Mouse (Mus musculus) embryonic facial prominence, embryonic 13.5 days (tissue): ENCODE results near the gene Proser2. TPM values are rescaled to one million over a fixed set of nuclear protein-coding genes. Genes with fewer than 3 reads are reported as not detected.

Source experiments
- ATAC-seq: fragments of 200-750 bp; cut with Nextera tagmentation; 2 replicates; pipeline ENCODE4 v1.8.0; 2017; ENCODE audit warnings: low read depth; ENCODE audit not compliant: insufficient number of reproducible peaks, insufficient read depth, low FRiP score, low TSS enrichment
- H3K27ac ChIP-seq: fragments of 300-500 bp; sonication (generic); 2 replicates; pipeline ENCODE4 v1.5.1; 2015; ENCODE audit warnings: moderate library complexity, mild to moderate bottlenecking, inconsistent platforms
- H3K27me3 ChIP-seq: fragments of 300-500 bp; sonication (generic); 2 replicates; pipeline ENCODE4 v1.6.1; 2015; ENCODE audit warnings: mild to moderate bottlenecking, inconsistent platforms
- H3K36me3 ChIP-seq: fragments of 300-500 bp; sonication (generic); 2 replicates; pipeline ENCODE4 v1.6.1; 2015; ENCODE audit warnings: mild to moderate bottlenecking, inconsistent platforms
- H3K4me1 ChIP-seq: fragments of 300-500 bp; sonication (generic); 2 replicates; pipeline ENCODE4 v1.6.1; 2015; ENCODE audit warnings: inconsistent platforms
- H3K4me2 ChIP-seq: fragments of 300-500 bp; sonication (generic); 2 replicates; pipeline ENCODE4 v1.6.1; 2015; ENCODE audit warnings: moderate library complexity, mild to moderate bottlenecking, inconsistent platforms
- H3K4me3 ChIP-seq: fragments of 300-500 bp; sonication (generic); 2 replicates; pipeline ENCODE4 v1.5.1; 2015; ENCODE audit warnings: mild to moderate bottlenecking, inconsistent platforms
- H3K9ac ChIP-seq: fragments of 300-500 bp; sonication (generic); 2 replicates; pipeline ENCODE4 v1.6.1; 2015; ENCODE audit warnings: mild to moderate bottlenecking, inconsistent platforms
- H3K9me3 ChIP-seq: fragments of 300-500 bp; sonication (generic); 2 replicates; pipeline ENCODE4 v1.6.1; 2016; ENCODE audit warnings: inconsistent platforms
- WGBS: fragments of 180-500 bp; shearing (Covaris S2); methylation state at CpG from one replicate; pipeline ENCODE4 v1.1.7; 2015; ENCODE audit warnings: mixed read lengths; 5-methylcytosine and 5-hydroxymethylcytosine counted together
- polyA plus RNA-seq: library from polyadenylated mRNA; unstranded; fragments of >200 nt; fragmentation: Nextera tagmentation; extraction: Ambion mirVana; gene quantifications from 2 replicates; pipeline ENCODE4 v1.2.1, GENCODE M21; 2015

Gene Proser2
- polyA plus RNA-seq, 1 experiment from 2014 or later, result 9.4 TPM

DNA sequence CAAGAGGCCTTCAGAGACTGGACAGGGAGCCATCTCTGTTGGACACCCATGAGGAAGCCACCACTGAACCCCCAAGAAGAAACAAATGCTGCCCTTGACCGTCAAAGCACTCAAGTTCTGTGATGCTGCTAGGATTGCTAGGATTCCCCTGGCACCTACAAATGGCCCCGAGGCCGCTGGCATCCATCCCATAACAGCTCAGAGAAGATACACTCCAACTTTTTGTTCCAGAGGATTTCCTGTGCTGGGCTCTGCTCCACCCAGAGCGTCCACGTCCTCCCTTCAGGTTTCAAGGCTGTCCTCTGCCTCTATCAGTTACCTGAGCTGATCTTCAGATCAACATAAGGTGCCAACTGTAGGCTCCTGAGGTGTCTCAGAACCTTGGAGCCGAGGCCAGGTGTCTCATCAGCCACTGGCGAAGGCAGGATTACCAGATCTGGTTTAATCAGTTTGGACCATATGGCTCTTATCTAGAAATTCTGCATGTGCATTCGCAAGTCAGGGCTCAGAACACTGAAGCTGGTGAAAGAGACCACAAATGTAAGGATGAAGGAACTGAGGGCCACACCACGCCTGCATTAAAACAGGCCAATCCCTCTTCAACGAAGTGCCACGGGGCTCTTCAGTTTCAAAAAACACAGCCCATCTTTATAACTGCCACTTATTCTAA lies 1.7 kb downstream of the Proser2 start:
- no peak overlapping the region for H3K9ac ChIP-seq
- peaks cover 8% of the 10 kb centered on the region; the same call in 1 of the 2 replicates for H3K4me1 ChIP-seq
- H3K36me3 ChIP-seq, result no peaks in the 10 kb centered on the region
- H3K27me3 ChIP-seq, result peaks cover 30% of the 10 kb centered on the region
- peak overlapping the region; percentile 1; the same call in 1 of the 2 replicates for H3K4me3 ChIP-seq
- H3K9me3 ChIP-seq, result no peaks in the 10 kb centered on the region
- ATAC-seq, result no peak
- H3K27ac ChIP-seq, result no peak overlapping the region
- 79% methylated on average over 11 of the region's 11 CpGs for WGBS
- peak overlapping the region; percentile 91 for H3K4me2 ChIP-seq

DNA sequence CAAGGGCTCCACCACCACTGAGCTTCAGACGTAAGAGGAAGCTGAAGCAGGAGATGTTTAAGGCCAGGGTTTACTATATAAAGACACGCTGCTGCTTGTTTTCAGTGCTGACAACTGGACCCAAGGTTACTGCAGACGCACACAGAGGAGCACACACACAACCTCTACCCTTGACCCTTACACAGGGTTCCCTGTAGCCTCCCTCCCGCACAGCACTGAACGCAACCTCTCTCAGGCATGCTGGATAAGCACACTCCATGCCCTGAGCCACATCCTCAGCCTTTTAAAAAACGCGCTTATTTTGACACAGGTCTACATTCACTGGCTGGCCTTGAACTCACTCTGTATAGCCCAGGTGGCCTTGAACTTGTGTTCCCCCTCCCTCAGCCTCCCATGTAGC lies 7.0 kb downstream of the Proser2 start:
- Histone ChIP-seq H3K36me3 (no peaks in the 10 kb centered on the region), H3K4me1 (peaks cover 4% of the 10 kb centered on the region; the same call in 1 of the 2 replicates), H3K27ac (no peak overlapping the region), H3K4me2 (no peak overlapping the region), H3K9me3 (no peaks in the 10 kb centered on the region), H3K27me3 (peaks cover 7% of the 10 kb centered on the region), H3K4me3 (no peak overlapping the region), H3K9ac (no peak overlapping the region)
- 83% methylated on average over 7 of the region's 7 CpGs for WGBS
- ATAC-seq, result no peak

DNA sequence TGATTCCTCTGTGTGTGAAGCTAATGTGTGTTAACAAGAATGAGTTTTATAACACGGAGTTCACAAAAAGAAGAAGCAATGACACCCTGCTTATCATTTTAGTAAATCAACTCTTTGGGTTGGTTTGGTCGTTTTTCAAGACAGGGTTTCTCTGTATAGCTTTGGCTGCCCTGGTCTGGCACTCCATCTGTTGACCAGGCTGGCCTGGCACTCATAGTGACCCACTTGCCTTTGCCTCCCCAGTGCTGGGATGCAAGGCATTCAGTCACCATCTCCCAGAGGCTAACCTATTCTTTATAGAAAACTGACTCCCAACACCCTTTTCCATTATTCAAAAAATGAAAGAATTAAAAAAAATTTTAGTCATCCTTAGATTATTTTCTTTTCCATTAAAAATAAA lies 8.9 kb downstream of the Proser2 start:
- no peaks in the 10 kb centered on the region for H3K27me3 ChIP-seq
- no peak overlapping the region for H3K27ac ChIP-seq
- 0 out of 2 replicates have a peak, but pooled peaks cover 3% of the 10 kb centered on the region for H3K4me1 ChIP-seq
- no peaks in the 10 kb centered on the region for H3K9me3 ChIP-seq
- no peak overlapping the region for H3K4me2 ChIP-seq
- 69% methylated on average over 2 of the region's 2 CpGs for WGBS
- no peaks in the 10 kb centered on the region for H3K36me3 ChIP-seq
- H3K4me3 ChIP-seq, result no peak overlapping the region
- no peak for ATAC-seq
- H3K9ac ChIP-seq, result no peak overlapping the region

- Histone ChIP-seq H3K9ac (no peak overlapping the region), H3K27me3 (no peaks in the 10 kb centered on the region), H3K9me3 (no peaks in the 10 kb centered on the region), H3K4me3 (no peak overlapping the region), H3K4me2 (no peak overlapping the region), H3K4me1 (no peaks in the 10 kb centered on the region), H3K36me3 (no peaks in the 10 kb centered on the region), H3K27ac (no peak overlapping the region)
- 80% methylated on average over 10 of the region's 10 CpGs for WGBS
- ATAC-seq, result no peak; the same call in 1 of the 2 replicates
Observed at GRCm38 (mm10) chr2:6118246-6118645, 11.8 kb downstream of the Proser2 start.

- H3K27me3 ChIP-seq, result no peaks in the 10 kb centered on the region
- no peak overlapping the region for H3K4me2 ChIP-seq
- H3K36me3 ChIP-seq, result no peaks in the 10 kb centered on the region
- no peak overlapping the region for H3K9ac ChIP-seq
- no peaks in the 10 kb centered on the region for H3K4me1 ChIP-seq
- WGBS, result 88% methylated on average over 12 of the region's 12 CpGs
- H3K9me3 ChIP-seq, result no peaks in the 10 kb centered on the region
- H3K27ac ChIP-seq, result no peak overlapping the region
- H3K4me3 ChIP-seq, result no peak overlapping the region
- ATAC-seq, result no peak
Observed at GRCm38 (mm10) chr2:6113792-6114191, 16.2 kb downstream of the Proser2 start.

GRCm38 (mm10) chr2:6112619-6113018 lies 17.4 kb downstream of the Proser2 start:
- no peak for ATAC-seq
- Histone ChIP-seq H3K9ac (no peak overlapping the region), H3K9me3 (no peaks in the 10 kb centered on the region), H3K27ac (no peak overlapping the region), H3K4me1 (no peaks in the 10 kb centered on the region), H3K4me3 (no peak overlapping the region), H3K27me3 (no peaks in the 10 kb centered on the region), H3K36me3 (no peaks in the 10 kb centered on the region), H3K4me2 (no peak overlapping the region)
- WGBS, result 71% methylated on average over 4 of the region's 4 CpGs

DNA sequence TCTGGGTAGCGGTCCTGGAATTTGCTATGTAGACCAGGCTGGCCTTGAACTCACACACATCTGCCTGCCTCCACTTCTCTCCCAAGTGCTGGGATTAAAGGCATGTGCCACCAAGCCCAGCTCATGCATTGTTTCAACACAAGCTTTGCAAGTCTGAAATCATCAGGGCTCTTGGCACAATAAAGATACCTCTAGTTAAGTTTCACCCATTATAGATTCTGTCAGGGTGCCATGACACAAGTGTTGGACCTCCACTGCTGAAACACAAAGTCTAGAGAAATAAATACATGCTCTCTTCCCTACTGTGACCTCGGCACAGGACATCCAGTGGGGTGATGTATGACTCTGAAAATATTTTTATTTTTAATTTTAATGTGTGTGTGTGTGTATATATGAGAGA lies 24.6 kb downstream of the Proser2 start:
- peaks cover 7% of the 10 kb centered on the region for H3K4me1 ChIP-seq
- WGBS, result 91% methylated on average over 2 of the region's 2 CpGs

DNA sequence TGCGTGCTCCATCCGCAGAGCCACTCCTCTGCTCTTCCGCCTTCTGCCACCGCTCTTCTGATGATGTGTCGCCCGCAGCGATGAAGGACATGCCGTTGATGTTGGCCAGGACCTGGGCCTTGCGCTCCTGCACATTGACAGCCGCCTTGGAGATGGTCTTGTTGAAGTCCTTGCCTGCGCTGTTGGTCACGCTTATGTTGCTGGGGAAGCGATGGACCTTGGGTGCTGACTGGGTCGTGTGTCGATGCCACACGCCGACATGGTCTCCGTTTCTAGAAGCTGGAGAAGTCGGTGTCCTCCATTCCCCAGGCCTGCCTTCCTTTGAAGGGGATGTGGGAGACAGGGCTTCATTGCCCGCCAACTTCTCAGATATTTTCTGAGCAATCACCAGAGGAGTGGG lies 29.3 kb downstream of the Proser2 start:
- Histone ChIP-seq H3K36me3 (no peaks in the 10 kb centered on the region), H3K27me3 (peaks cover 24% of the 10 kb centered on the region), H3K4me1 (peaks cover 23% of the 10 kb centered on the region), H3K9ac (peak overlapping the region; percentile 71), H3K4me3 (peak overlapping the region; percentile 50), H3K27ac (no peak overlapping the region), H3K4me2 (peak overlapping the region; percentile 88), H3K9me3 (0 out of 2 replicates have a peak, but pooled peaks cover 4% of the 10 kb centered on the region)
- no peak for ATAC-seq
- 39% methylated on average over 20 of the region's 20 CpGs for WGBS

More for the DNA sequence above, 24.6 kb downstream of the Proser2 start:
- Histone ChIP-seq H3K36me3 (no peaks in the 10 kb centered on the region), H3K9ac (no peak overlapping the region), H3K9me3 (0 out of 2 replicates have a peak, but pooled peaks cover 4% of the 10 kb centered on the region), H3K4me3 (no peak overlapping the region), H3K27me3 (peaks cover 19% of the 10 kb centered on the region), H3K4me2 (no peak overlapping the region), H3K27ac (no peak overlapping the region)
- ATAC-seq, result no peak

DNA sequence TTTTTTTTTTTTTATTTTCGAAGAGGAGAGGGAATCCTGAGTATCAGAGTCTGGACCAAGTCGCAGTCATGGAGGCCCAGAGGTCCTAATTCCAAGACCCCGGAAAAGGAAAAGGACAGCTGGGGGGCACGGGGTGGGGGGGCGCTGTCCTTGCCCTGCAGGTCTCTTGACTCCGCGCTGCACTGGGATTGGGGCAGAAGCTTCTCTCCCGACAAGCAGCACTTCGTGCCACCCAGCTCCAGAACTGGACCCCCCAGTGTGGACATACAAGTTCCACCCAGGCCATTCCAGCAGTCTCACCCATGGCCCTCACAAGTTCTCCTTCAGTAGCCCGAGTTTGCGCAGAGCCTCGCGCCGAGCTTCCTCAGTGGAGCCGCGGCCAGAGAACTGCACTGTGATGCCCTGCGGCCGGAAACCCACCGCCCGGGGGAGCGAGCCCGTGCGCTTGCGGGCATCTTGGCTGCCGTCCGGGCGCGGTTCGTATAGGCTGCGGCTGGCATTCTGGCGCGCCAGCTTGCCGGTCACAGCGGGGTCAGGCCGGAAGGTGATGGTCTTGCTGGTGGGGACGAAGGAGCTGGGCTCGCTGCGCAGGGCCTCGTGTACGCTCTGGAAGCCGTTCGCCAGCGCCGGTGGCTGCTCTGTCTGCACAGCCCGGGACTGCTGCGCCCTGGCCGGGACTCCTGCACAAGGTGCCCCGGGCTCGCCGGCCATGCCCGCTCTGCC lies 29.8 kb downstream of the Proser2 start:
- peak overlapping the region; percentile 71 for H3K9ac ChIP-seq
- no peak overlapping the region for H3K27ac ChIP-seq
- H3K36me3 ChIP-seq, result no peaks in the 10 kb centered on the region
- 0 out of 2 replicates have a peak, but pooled peaks cover 4% of the 10 kb centered on the region for H3K9me3 ChIP-seq
- H3K27me3 ChIP-seq, result peaks cover 24% of the 10 kb centered on the region
- peak overlapping the region; percentile 50 for H3K4me3 ChIP-seq
- H3K4me1 ChIP-seq, result peaks cover 23% of the 10 kb centered on the region
- WGBS, result 11% methylated on average over 51 of the region's 51 CpGs
- peak overlapping the region; percentile 88 for H3K4me2 ChIP-seq
- ATAC-seq, result peak; percentile 73

GRCm38 (mm10) chr2:6099443-6099842 lies 30.6 kb downstream of the Proser2 start:
- Histone ChIP-seq H3K27ac (no peak overlapping the region; the same call in 1 of the 2 replicates), H3K27me3 (peaks cover 24% of the 10 kb centered on the region), H3K9me3 (0 out of 2 replicates have a peak, but pooled peaks cover 4% of the 10 kb centered on the region), H3K4me3 (no peak overlapping the region), H3K4me1 (peaks cover 23% of the 10 kb centered on the region), H3K36me3 (no peaks in the 10 kb centered on the region), H3K4me2 (0 out of 2 replicates have a peak overlapping the region, but pooled peaks have one; percentile 2), H3K9ac (no peak overlapping the region)
- 65% methylated on average over 9 of the region's 9 CpGs for WGBS
- ATAC-seq, result no peak

GRCm38 (mm10) chr2:6098924-6099323 lies 31.1 kb downstream of the Proser2 start:
- no peak for ATAC-seq
- 24% methylated on average over 6 of the region's 6 CpGs for WGBS
- Histone ChIP-seq H3K9ac (no peak overlapping the region), H3K4me1 (peaks cover 23% of the 10 kb centered on the region), H3K36me3 (no peaks in the 10 kb centered on the region), H3K4me2 (0 out of 2 replicates have a peak overlapping the region, but pooled peaks have one; percentile 2), H3K4me3 (no peak overlapping the region), H3K9me3 (0 out of 2 replicates have a peak, but pooled peaks cover 1% of the 10 kb centered on the region), H3K27me3 (peaks cover 24% of the 10 kb centered on the region), H3K27ac (no peak overlapping the region; the same call in 1 of the 2 replicates)
